Mouse (Mus musculus) adrenal gland, adult 2 months (tissue): ENCODE results near the gene Clns1a. TPM values are rescaled to one million over a fixed set of nuclear protein-coding genes. Genes with fewer than 3 reads are reported as not detected.

Experiments
- DNase-seq: peaks from one replicate; pipeline ENCODE4 v3.0.0; 2021
- polyA plus RNA-seq: library from polyadenylated mRNA; depleted of rRNA; stranded (reverse); fragments of >200 nt; gene quantifications from 2 replicates; pipeline ENCODE4 v1.2.3, GENCODE M21; 2012
- total RNA-seq, 2 experiments: library from RNA; stranded (reverse); gene quantifications; 2 replicates each; pipeline ENCODE4 v1.2.3; 2021

Gene Clns1a
- total and polyA plus RNA-seq, 3 experiments: 43.5 to 67.2 (median 45.4) TPM

DNA sequence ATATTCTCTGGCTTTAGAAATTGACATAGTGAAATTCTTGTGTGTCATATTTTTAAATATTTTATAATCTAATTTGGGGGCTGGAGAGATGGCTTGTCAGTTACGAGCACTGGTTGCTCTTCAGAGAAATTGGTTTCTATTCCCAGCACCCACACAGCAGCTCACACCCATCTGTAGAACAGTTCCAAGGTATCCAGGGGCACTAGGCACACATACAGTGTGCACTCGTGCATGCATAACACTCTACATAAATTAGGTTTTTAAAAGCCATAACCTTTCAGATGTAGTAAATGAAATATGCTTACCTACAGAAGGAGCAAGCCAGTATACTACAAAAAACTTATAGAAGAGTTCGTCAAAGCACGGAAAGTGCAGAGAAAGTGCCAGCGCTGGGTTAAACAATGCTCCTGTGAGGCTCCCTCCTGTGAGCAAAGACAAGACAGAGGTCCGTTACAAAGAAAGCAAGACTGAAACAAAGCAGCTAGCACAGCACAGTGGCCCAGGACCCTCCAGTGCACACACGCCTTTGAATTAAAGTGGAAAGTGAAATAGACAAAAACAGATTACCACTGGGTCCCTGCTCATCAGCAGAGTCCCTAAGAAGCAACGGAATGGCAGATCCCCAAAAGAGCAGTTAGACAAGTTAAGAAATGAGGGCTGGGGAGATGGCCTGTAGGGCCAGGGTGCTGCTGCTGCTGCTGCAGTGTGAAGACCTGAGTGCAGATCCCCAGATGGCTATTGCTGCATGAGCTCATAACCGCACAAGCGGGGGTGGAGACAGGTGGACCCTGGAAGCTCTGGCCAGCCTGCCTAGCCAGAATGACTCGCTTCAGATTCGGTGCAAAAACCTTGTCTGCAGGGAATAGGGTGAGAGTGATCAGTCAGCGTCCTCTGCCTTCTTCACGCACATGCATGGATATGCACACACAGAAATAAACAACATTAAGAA is 32.5 kb downstream of the Clns1a start:
- no peak for DNase-seq

DNA sequence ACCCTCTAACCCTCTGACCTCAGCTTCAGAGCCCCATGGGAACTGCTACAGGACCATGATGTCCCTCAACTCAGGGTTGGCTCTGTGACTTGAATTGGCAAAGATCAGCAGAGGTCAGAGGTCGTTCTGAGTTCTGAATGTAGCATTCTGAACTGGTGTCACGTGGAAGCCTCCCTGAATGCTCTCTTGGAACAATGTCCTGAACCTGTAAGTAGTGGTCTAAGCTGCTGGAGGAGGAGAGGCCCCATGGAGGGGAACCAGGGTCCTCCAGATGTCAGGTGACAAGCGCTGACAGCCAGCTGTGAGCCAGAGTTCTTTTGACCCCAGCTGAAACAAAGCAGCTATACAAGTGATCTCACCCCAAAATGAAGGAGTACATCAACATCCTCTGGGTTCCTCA is 34.0 kb downstream of the Clns1a start:
- no peak for DNase-seq

DNA sequence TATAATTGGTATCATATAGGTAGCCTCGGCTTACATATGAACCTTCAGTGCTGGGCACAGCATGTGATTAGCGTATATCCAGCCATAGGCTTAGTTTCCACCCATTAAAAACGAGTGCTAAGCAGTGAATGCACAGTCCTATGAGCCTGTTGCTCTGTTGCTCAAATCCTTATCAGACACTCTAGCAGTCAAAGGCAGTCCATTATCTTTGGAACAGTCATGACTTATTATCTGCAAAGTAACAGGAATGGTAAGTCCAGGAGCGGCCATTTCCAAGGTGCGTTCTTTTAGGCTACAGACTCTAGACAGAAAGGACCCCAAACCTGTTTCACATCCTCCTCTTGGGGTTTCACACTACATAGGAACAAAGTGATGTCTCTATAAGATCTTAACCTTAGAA is 37.2 kb downstream of the Clns1a start:
- DNase-seq: no peak

DNA sequence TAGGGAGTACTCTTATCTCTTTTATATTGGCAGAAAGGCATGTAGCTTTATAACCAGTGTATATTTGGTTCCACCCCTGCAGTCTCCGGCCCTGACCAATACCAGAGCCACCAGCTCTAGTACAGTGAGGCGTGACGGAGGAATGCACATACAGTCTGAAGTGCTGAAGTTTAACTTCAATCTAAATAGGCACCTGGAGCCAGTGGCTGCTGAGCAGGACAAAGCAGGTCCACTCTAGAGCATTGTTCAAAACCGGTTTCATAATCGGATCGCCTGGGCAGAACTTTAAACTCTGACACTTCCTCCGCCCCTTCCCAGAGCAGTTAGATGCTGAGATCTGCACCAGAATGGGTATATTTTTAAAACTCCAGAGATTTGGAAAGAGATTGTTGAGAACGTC is 38.6 kb downstream of the Clns1a start:
- no peak for DNase-seq

DNA sequence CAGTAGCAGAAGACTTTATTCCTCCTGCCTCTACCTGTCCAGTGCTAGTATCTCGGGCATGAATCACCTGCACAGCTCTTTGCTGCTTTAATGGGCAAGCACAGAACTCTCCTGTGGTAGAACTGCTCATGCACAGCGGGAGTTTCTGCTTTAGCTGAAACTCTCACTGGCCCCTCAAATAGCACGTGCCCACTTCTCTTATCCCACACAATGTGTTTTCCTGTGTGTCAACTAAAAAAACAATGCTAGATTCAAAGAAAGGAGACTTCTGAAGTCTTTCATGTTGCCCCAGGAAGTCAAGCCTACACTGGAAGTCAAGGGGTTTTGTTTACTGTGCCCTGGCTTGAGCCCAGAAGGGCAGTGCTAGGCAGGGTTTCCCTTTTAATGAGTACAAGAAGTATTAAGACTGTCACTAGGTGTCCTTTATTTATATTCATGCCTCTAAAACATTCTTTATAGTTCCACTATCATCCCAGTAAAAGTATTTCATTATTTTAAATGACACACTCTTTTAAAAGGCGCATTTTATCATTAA is 39.5 kb downstream of the Clns1a start:
- no peak for DNase-seq

DNA sequence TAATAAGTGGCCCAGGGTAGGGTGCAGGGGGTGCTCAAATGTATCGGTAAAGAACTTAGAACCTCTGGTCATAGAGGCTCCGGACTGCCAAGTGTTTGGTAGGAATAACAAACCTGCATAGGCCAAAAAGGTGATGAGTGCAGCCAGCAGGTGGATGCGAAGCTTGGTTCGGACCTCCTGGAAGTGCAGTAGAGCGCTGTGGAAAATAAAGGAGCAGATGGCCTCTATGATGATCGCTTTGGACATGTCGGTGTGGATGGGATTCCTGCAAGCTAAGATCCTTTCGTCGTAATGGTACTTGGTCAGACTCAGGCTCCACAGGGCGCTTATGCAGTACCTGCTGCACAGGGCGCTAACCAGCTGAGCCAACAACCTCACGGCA is 40.8 kb downstream of the Clns1a start:
- DNase-seq: no peak

DNA sequence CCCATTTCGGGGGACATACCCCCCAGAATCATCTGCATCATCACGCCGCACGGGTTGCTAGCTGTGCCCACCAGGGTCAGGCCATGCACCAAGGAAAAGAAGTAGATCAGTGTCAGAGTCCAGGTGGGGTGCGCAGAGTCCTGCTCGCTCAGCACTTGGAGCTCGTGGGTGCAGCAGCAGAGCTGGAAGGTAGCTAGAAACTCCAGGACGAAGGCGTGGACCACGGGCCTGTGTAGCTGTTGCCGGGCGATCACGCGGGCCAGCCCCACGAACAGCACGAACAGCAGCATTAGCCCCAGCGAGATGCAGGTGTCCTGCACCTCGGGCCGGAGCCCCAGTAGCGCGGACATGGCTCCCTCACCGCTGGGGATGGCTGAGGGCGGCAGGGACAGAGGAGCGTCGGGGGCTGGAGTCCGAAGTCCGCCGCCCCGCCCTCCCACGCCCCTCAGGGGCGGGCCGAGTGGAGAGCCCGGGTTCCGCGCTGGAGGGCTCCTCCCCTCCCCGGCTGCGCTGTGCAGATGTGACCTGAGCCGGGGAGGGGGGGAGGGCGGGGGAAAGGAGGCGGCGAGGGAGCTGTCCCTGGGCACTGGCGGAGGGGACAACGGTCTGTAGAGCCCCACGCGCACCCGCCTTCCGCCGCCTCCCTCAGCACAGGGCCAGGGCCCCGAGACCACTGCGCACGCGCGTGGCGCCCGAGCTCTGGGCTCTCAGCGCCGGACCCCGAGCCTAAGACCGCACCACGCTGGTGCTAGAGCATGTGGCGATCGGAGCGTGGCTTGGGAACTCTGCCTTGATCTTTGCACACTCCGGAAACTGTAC is 41.4 kb downstream of the Clns1a start, which contains the start of gene Aqp11:
TSS of gene Aqp11 (minus strand) at position 652 of the 819 bp plus-strand sequence.
- DNase-seq: peak; percentile 97

DNA sequence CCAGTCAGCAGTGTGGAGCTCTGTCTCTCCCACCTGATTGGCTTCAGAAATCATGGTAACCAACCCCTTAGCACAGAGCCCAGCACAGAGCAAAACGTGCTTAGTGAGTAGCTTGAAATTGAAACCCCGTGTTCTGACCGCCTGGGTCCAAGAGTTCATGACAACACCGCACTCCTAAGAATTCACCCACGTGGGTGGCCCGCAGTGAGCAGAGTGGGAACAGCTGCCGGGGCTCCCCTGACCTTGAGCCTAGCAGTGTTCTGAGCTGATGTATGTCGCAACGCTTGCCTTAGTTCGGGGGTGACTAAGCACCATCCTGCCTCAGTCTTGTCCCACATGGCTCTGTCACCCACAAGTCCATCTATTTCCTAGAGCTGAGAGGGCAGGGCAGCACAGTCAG is 44.5 kb downstream of the Clns1a start:
- peak; percentile 83 for DNase-seq

DNA sequence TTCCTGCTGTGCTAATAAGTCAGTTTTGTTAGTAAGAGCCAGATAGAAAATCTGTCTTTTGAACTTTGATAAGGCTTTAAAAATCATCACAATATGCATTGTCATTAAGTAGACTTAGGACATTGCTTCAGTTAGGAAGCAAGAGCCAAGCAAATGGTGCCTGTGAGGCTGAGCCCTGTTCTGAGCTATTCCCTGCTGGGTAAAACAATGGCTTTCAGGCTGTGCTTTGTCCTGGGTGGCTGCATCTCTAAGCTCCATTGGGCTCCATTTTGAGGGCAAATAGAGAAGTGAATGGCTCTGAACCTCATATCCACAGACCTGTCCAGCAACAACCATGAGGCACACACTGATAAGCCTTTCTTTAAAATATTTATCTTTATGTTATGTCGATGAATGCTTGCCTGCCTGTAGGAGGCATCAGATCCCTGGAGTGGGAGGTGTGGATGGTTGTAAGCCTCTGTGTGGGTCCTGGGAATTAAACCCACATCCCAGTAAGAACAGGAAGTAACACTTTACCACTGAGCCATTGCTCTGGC is 45.4 kb downstream of the Clns1a start:
- no peak for DNase-seq

DNA sequence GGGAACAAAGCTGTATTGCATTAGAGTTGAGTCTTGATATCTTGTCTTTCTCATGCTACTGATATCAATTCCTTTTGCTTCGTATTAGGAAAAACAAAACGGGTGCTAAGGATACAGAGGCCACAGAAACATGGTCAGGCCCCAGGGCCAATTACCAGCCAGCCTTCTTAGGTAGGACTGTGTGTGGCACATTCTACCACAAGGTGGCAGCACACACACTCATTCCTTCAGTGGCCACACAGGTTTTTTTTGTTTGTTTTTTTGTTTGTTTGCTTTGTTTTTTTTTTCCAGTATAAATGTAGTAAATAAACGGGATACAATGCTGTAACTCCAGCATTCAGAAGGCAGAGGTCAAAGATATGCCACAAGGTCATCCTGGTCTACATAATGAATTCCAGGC is 48.9 kb downstream of the Clns1a start:
- peak; percentile 39 for DNase-seq

DNA sequence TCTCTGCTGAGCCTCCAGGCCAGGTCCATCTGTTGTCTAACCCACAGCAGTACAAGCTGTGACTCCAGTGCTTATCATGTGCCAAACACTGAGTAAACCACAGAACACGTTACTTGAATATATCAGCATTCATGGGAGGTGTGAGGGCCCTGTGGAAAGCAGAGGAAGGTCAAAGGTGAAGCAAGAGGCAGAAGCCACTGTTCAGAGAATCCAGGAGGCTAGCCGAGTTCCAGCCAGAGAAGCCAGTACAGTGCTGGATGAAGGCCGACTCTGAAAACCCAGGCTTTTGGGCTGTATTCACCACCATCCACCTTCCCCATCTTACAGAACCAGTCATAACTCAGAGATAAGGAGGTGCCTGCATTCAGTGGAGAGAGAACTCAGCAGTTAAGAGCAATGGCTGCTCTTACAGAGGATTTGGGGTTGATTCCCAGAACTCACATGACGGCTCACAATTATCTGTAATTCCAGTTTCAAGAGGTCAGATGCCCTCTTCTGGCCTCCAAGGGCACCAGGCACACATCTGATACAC is 50.8 kb downstream of the Clns1a start:
- no peak for DNase-seq

DNA sequence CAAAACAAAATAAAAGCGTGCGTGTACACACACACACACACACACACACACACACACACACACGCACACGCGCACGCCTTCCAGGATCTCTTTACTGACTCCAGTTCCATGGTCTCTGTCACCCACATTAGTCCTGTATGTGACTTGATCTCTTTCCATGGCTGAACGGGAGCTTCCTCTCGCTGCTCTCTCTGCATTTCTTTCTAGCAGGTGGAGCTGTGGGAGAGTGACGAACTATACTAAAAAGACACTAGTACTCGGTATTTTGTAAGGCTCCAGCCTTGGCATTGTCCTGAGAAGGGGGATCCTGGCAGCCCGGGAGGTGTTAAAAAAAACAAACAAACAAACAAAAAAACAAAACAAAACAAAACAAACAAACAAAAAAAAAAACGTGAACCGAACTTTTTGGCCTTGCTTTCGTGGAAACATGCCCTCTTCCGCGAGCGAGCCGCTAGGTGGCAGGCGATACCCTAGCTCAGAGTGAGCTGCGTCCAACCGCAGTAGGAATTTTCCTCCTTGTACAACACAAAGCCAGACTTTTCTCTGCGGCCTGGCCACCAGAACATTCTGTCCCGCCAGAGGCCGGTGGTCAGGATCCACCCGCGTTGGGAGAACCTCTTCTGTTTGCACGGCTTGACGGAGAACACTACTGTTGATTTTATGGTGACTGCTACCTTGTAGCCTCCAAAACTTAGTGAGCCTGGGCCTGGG is 51.5 kb downstream of the Clns1a start:
- peak; percentile 89 for DNase-seq

DNA sequence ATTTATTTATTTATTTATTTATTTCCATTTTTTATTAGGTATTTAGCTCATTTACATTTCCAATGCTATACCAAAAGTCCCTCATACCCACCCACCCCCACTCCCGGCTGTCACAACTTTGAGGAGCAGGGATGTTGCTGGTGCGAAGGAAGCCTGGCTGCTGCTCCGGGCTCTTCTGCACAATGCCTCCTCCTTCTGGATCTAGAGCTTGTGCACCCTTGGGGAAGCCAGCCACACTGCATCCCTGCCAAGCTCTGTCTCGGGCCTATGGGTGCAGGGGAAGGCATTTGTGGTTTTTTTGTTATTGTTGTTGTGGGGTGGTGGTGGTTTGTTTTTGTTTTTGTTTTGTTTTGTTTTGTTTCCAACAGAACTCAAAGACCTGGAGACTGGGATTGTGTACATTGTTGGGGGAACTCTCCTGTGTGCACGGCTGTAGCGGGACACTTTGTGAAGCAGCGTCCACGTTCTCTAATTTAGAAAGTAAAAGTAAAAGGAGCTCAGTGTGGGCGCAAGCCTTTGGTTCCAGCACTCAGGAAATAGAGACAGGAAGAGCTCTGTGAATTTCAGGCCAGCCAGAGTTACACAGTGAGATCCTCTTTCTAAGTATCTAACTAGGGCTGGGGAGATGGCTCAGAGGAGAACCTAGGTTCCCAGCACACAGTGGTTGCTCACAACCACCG is 52.2 kb downstream of the Clns1a start:
- peak; percentile 42 for DNase-seq

DNA sequence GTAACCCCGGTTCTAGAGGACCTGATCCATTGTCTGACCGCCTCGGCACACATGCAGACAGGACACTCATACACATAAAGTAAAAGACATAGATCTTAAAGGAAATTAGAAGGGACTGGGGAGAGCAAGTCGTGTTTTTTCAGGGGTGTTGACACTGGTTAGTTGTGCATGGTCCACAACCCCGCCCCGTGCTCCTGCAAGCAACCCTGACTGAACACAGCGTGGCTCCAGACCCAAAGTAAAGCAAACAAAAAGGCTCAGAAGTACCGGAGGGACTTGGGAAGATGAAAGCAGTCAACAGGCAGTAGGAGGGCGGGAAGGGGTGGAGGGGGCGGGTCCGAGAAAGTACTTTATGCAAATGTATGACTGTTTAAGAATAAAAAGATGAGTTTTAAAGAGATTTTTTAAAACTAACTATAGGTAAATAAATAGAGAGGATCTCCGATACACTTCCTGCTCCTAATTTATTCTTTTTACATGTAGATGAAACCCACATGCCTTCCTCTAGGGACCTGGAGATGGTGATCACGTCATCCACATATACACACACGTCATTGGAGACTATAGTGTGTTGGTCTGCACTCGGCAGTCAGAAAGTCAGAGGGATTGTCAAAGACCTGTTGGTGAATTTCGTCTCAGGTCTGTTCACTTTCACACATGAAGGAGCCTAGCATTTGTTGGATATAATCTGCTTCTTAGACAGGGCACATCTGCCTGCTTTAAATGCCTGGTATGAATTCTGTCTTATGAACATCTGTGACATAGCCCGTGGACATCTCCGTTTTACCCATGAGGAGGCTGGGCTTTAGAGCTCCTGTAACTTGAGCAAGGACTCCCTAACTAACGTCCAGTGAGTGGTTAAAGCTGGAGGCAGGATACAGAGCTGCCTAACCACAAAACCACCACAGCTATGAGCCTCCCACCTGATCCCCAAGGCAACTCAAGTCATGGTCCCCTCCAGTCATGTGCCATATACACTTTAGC is 53.1 kb downstream of the Clns1a start:
- DNase-seq: peak; percentile 39

DNA sequence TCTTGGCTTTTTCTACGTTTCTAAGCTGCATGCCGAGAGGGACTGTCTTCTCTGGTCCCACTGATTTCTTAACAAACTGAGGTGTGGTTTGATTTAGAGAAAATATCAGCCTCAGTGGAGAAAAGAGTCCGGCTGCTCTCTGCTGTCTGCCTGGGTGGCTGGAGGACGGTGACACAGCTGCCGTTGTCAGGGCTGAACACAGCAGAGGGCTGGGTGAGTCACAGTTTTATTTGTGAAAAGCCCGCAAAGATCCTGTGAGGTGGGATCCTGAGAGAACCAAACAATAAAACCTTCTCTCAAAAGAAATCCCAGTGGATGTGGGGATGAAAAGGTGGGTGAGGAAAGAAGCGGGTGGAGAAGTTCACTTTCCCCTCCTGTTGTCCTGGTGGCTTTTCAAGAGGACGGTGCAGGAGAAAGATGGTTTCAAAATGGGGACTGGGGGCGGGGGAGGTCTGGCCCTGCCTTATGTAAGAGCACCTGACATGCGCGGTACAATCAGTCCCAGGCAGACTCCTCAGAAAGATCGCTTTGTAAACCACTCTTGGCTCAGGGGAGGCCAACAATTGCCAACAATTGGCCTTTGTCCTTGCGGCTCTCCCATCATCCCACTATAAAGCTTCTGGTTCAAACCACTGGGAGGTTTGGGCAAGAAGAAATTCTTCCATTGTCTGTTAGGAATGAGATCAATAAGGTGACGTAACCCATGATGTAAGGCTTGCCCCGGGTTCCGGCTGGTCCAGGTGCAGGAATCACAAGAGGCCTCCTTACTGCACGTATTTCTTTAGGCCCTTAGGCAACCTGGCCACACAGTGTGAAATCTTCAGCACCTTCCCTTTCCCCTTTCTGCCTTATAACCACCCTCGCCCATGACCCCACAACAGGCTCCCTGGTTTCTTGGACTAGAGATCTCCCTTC is 60.8 kb downstream of the Clns1a start:
- peak; percentile 69 for DNase-seq

DNA sequence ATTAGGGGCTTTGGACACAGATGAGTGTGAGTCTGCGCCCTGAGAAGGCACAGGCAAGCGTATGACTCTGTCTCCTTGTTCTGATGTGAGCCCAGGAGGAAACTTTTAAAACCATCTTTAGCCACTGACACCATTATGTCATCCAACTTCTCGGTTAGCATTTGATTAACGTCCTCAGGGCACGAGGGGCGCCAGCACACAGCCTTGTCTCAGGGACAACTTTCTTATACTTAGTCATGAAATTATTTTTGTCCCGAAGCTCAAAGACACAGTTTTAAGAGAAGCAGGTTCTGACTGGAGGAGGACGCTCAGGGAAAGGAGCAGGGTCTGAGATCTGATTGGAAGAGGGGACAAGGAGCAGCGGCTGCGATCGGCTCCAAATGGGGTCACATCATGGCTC is 68.2 kb downstream of the Clns1a start:
- DNase-seq: peak; percentile 84

DNA sequence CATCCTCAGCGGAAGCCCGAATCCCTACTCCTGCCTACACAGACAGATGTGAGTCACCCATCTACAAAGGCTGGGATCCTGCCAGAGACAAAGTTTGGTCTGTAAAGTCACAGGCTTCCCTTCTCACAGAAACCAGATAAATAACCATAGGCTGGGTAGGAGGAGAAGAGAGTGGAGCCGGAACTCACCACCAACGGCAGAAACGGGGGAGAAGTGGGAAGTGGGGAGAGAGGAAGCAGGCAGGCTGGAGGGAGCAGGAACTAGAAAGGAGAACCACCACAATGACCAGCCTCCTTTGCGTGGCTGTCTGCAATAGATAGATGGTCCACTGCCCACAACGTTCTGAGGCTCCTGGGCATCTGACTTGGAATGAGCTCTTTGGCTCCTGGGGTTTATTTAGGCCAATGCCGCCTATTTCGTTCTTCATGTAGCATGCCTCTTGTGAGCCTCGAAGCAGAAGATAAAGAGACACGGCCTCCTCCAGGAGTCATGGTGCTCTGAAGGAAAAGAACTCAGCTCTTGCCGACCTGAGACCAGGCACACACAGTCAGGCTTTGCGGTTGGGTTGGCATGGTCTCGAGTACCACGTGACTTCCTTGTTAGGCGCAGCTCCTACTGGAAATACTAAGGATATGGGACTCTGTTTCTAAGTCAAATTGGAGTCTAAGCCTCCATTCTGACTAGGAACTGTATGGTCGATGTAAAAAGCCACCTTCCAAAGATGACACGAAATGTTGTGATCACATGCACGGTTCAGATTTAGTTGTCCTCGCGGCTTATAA is 68.9 kb downstream of the Clns1a start:
- DNase-seq: peak; percentile 84

DNA sequence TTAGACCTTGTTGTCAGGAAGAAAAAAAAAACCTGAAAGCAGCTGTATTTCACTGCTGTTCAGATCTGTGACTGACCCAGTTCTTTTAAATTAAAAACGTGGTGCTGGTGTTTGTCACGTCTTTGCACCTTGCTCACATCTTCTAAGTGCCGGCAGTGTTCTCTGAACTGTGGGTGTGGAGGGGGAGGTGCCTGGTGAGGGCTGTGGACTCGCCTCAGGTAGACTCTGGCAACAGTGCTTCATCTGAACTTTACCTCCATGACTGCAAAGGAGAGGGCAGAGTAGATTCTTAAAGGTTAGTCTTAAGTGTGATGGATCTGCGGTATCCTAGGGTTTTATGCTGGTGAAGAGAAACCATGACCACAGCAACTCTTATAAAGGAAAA is 69.5 kb downstream of the Clns1a start:
- DNase-seq: no peak
